Mouse (Mus musculus) hindbrain, embryonic 16.5 days (tissue): Measurements from ENCODE around the gene Sacm1l. TPM values are rescaled to one million over a fixed set of nuclear protein-coding genes. Genes with fewer than 3 reads are reported as not detected.

ENCODE experiments used
- ATAC-seq: fragments of 200-750 bp; cut with Nextera tagmentation; 2 replicates; pipeline ENCODE4 v1.8.0; 2017; ENCODE audit warnings: moderate TSS enrichment, moderate library complexity
- H3K27ac ChIP-seq: fragments of 300-500 bp; sonication (generic); 2 replicates; pipeline ENCODE4 v1.5.1; 2014; ENCODE audit warnings: low read depth, mild to moderate bottlenecking, control low read depth, low read length, moderate library complexity
- H3K27me3 ChIP-seq: fragments of 300-500 bp; sonication (generic); replicated peaks from 2 replicates; pipeline ENCODE4 v1.6.1; 2014; ENCODE audit warnings: low read length; ENCODE audit not compliant: control insufficient read depth, insufficient read depth
- H3K36me3 ChIP-seq: fragments of 300-500 bp; sonication (generic); 2 replicates; pipeline ENCODE4 v1.6.1; 2014; ENCODE audit warnings: mild to moderate bottlenecking, low read length, moderate library complexity, mixed read lengths; ENCODE audit not compliant: control insufficient read depth, insufficient read depth
- H3K4me1 ChIP-seq: fragments of 300-500 bp; sonication (generic); 2 replicates; pipeline ENCODE4 v1.6.1; 2014; ENCODE audit warnings: low read depth, low read length; ENCODE audit not compliant: control insufficient read depth, insufficient read depth
- H3K4me2 ChIP-seq: fragments of 300-500 bp; sonication (generic); 2 replicates; pipeline ENCODE4 v1.6.1; 2014; ENCODE audit warnings: mild to moderate bottlenecking, low read length, control low read depth, moderate library complexity
- H3K4me3 ChIP-seq: fragments of 300-500 bp; sonication (generic); 2 replicates; pipeline ENCODE4 v1.5.1; 2014; ENCODE audit warnings: mild to moderate bottlenecking, low read length, control low read depth, moderate library complexity
- H3K9ac ChIP-seq: fragments of 300-500 bp; sonication (generic); 2 replicates; pipeline ENCODE4 v1.6.1; 2014; ENCODE audit warnings: low read depth, mild to moderate bottlenecking, control low read depth, low read length, moderate library complexity
- H3K9me3 ChIP-seq: fragments of 300-500 bp; sonication (generic); 2 replicates; pipeline ENCODE4 v1.6.1; 2014; ENCODE audit warnings: mild to moderate bottlenecking, low read length, moderate library complexity; ENCODE audit not compliant: control insufficient read depth
- WGBS: fragments of 180-500 bp; shearing (Covaris S2); extraction: QIAGEN DNeasy Blood & Tissue Kit; methylation state at CpG from one replicate; pipeline ENCODE4 v1.1.7; 2014; 5-methylcytosine and 5-hydroxymethylcytosine counted together
- polyA plus RNA-seq: library from polyadenylated mRNA; unstranded; fragments of >200 nt; fragmentation: Nextera tagmentation; extraction: Ambion mirVana; gene quantifications from 2 replicates; pipeline ENCODE4 v1.2.1, GENCODE M21; 2015

The Sacm1l gene
- polyA plus RNA-seq, 1 experiment from 2014 or later: 57.8 TPM

DNA sequence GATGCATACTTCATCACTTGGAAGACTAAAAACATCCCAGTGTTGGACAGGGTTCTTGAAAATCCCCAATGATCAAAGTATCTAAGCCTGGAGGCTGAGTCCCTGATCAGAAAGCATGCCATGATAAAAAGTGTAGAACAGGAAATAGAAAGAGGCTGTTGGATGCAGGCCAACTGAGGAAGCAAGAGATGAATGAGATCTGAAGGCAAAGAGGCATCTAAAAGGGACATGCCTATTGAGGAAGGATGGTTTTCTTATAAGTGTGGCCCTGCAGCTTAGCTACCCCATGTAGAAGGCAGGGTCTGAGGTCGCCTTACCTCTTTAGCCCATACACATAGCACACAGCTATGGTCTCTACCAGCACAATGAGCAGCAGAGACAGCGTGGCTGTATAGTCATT is 67.4 kb downstream of the Sacm1l start:
- Histone ChIP-seq H3K9ac (no peak overlapping the region), H3K4me2 (no peak overlapping the region), H3K4me3 (no peak overlapping the region), H3K27ac (no peak overlapping the region), H3K27me3 (no peaks in the 10 kb centered on the region), H3K9me3 (no peaks in the 10 kb centered on the region), H3K4me1 (no peaks in the 10 kb centered on the region), H3K36me3 (peaks cover 4% of the 10 kb centered on the region; the same call in 1 of the 2 replicates)
- ATAC-seq: no peak
- WGBS: 93% methylated on average over 2 of the region's 2 CpGs

- H3K9me3 ChIP-seq: no peaks in the 10 kb centered on the region
- no peak overlapping the region for H3K27ac ChIP-seq
- H3K4me3 ChIP-seq: no peak overlapping the region
- WGBS: 98% methylated on average over 2 of the region's 2 CpGs
- H3K36me3 ChIP-seq: peaks cover 4% of the 10 kb centered on the region; the same call in 1 of the 2 replicates
- H3K27me3 ChIP-seq: no peaks in the 10 kb centered on the region
- H3K4me1 ChIP-seq: no peaks in the 10 kb centered on the region
- no peak overlapping the region for H3K4me2 ChIP-seq
- ATAC-seq: no peak
- H3K9ac ChIP-seq: no peak overlapping the region
These were observed 67.8 kb downstream of the Sacm1l start for GRCm38 (mm10) chr9:123597376-123597775.

DNA sequence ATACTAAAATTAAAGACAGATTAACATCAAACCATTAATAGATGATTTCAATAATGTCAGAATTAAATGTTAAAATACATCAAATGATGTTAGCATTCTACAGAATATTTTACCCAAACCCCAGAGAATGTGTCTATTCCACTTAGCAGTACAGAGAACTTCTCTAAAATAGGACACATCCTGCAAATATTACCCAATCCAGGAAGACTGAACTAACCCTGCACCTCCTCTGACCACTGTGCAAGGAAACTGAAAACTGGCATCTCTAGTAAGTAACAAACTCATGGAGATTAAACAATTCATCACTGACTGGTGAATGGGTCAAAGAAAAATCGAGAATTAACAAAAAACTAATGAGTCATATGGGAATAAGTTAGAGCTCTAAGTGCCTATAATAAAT is 72.0 kb downstream of the Sacm1l start:
- ATAC-seq: no peak
- WGBS: 96% methylated on average over 1 of the region's 1 CpGs
- no peak overlapping the region for H3K9ac ChIP-seq

GRCm38 (mm10) chr9:123620311-123621098 is 90.9 kb downstream of the Sacm1l start:
- no peaks in the 10 kb centered on the region for H3K4me1 ChIP-seq
- H3K9me3 ChIP-seq: no peaks in the 10 kb centered on the region
- no peak for ATAC-seq
- no peak overlapping the region for H3K4me3 ChIP-seq
- no peak overlapping the region for H3K4me2 ChIP-seq
- WGBS: 92% methylated on average over 5 of the region's 5 CpGs
- H3K9ac ChIP-seq: no peak overlapping the region
- no peaks in the 10 kb centered on the region for H3K27me3 ChIP-seq
- H3K36me3 ChIP-seq: no peaks in the 10 kb centered on the region
- H3K27ac ChIP-seq: no peak overlapping the region

More for the DNA sequence above, 72.0 kb downstream of the Sacm1l start:
- Histone ChIP-seq H3K27me3 (no peaks in the 10 kb centered on the region), H3K4me1 (no peaks in the 10 kb centered on the region), H3K27ac (no peak overlapping the region), H3K4me3 (no peak overlapping the region), H3K9me3 (no peaks in the 10 kb centered on the region), H3K36me3 (no peaks in the 10 kb centered on the region), H3K4me2 (no peak overlapping the region)

DNA sequence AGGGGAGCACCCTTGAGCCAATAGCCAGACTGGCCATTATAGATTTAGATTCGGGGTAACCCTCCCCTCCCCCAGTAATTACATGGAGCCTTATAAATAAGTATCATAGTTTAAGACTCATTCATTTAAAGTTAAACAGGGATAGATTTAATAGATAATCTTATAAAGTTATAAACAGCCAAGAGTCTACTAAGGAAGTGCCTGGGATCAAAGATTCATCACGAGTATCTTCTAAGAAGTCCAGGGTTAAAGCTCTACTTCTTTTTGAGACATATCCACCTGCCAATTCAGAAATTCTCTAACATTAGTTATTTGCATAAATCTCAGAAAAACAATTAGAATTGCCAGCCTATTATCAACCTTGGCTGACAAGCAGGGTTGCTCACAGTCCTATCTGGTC is 95.2 kb downstream of the Sacm1l start:
- whole genome bisulfite sequencing: 86% methylated on average over 2 of the region's 2 CpGs
- no peak overlapping the region for H3K4me3 ChIP-seq
- H3K9ac ChIP-seq: no peak overlapping the region
- H3K27me3 ChIP-seq: no peaks in the 10 kb centered on the region
- no peaks in the 10 kb centered on the region for H3K36me3 ChIP-seq
- no peak overlapping the region for H3K27ac ChIP-seq
- H3K4me1 ChIP-seq: no peaks in the 10 kb centered on the region
- H3K4me2 ChIP-seq: no peak overlapping the region
- ATAC-seq: no peak
- no peaks in the 10 kb centered on the region for H3K9me3 ChIP-seq

- 92% methylated on average over 11 of the region's 11 CpGs for WGBS
- Histone ChIP-seq H3K4me1 (no peaks in the 10 kb centered on the region), H3K4me3 (no peak overlapping the region), H3K9me3 (no peaks in the 10 kb centered on the region), H3K27ac (no peak overlapping the region), H3K27me3 (no peaks in the 10 kb centered on the region), H3K9ac (no peak overlapping the region), H3K4me2 (no peak overlapping the region), H3K36me3 (no peaks in the 10 kb centered on the region)
- no peak for ATAC-seq
These were observed 96.3 kb downstream of the Sacm1l start for GRCm38 (mm10) chr9:123625821-123626220.

- Histone ChIP-seq H3K27ac (no peak overlapping the region), H3K36me3 (no peaks in the 10 kb centered on the region), H3K9me3 (no peaks in the 10 kb centered on the region), H3K4me2 (no peak overlapping the region), H3K4me1 (no peaks in the 10 kb centered on the region), H3K4me3 (no peak overlapping the region), H3K27me3 (no peaks in the 10 kb centered on the region), H3K9ac (no peak overlapping the region)
- WGBS: 87% methylated on average over 3 of the region's 3 CpGs
- ATAC-seq: no peak
These were observed 102.1 kb downstream of the Sacm1l start for GRCm38 (mm10) chr9:123631666-123632065.

GRCm38 (mm10) chr9:123632281-123632680 is 102.7 kb downstream of the Sacm1l start, which contains the start of gene Slc6a20b:
Slc6a20b (minus strand) TSS chr9:123632565.
- no peaks in the 10 kb centered on the region for H3K9me3 ChIP-seq
- H3K27ac ChIP-seq: no peak within 1 kb of the TSS
- H3K4me2 ChIP-seq: no peak within 1 kb of the TSS
- H3K9ac ChIP-seq: no peak within 1 kb of the TSS
- no peak within 1 kb of the TSS for H3K4me3 ChIP-seq
- no peaks in the 10 kb centered on the region for H3K4me1 ChIP-seq
- no peaks in the 10 kb centered on the region for H3K36me3 ChIP-seq
- no peaks in the 10 kb centered on the region for H3K27me3 ChIP-seq
- ATAC-seq: no peak
- WGBS: 87% methylated on average over 6 of the region's 6 CpGs

GRCm38 (mm10) chr9:123632993-123633392 is 103.4 kb downstream of the Sacm1l start:
- no peaks in the 10 kb centered on the region for H3K36me3 ChIP-seq
- H3K27ac ChIP-seq: no peak overlapping the region
- H3K4me2 ChIP-seq: no peak overlapping the region
- no peak overlapping the region for H3K4me3 ChIP-seq
- 88% methylated on average over 3 of the region's 3 CpGs for WGBS
- no peak for ATAC-seq
- no peaks in the 10 kb centered on the region for H3K4me1 ChIP-seq
- H3K27me3 ChIP-seq: no peaks in the 10 kb centered on the region
- H3K9ac ChIP-seq: no peak overlapping the region
- H3K9me3 ChIP-seq: no peaks in the 10 kb centered on the region
